Mouse (Mus musculus) hindbrain, postnatal 0 days (tissue): ENCODE results near the gene Phc3. TPM values are rescaled to one million over a fixed set of nuclear protein-coding genes. Genes with fewer than 3 reads are reported as not detected.

ENCODE experiments used
- ATAC-seq: fragments of 200-750 bp; cut with Nextera tagmentation; 2 replicates; pipeline ENCODE4 v1.8.0; 2017; ENCODE audit warnings: mild to moderate bottlenecking, moderate TSS enrichment, moderate library complexity
- DNase-seq: peaks from one replicate; pipeline ENCODE4 v3.0.0-alpha.2; 2015; ENCODE audit warnings: low spot score
- H3K27ac ChIP-seq: fragments of 300-500 bp; sonication (generic); 2 replicates; pipeline ENCODE4 v1.5.1; 2014; ENCODE audit warnings: mild to moderate bottlenecking
- H3K27me3 ChIP-seq: fragments of 300-500 bp; sonication (generic); 2 replicates; pipeline ENCODE4 v1.6.1; 2014; ENCODE audit warnings: low read length, mixed read lengths; ENCODE audit not compliant: insufficient read depth
- H3K36me3 ChIP-seq: fragments of 300-500 bp; sonication (generic); 2 replicates; pipeline ENCODE4 v1.6.1; 2014; ENCODE audit warnings: low read length, mixed read lengths; ENCODE audit not compliant: insufficient read depth
- H3K4me1 ChIP-seq: fragments of 300-500 bp; sonication (generic); 2 replicates; pipeline ENCODE4 v1.6.1; 2014; ENCODE audit warnings: antibody characterized with exemption, low read length, mixed read lengths; ENCODE audit not compliant: insufficient read depth
- H3K4me2 ChIP-seq: fragments of 300-500 bp; sonication (generic); 2 replicates; pipeline ENCODE4 v1.6.1; 2014; ENCODE audit warnings: low read depth, mild to moderate bottlenecking, low read length, moderate library complexity, mixed read lengths
- H3K4me3 ChIP-seq: fragments of 300-500 bp; sonication (generic); 2 replicates; pipeline ENCODE4 v1.5.1; 2014; ENCODE audit warnings: low read length
- H3K9ac ChIP-seq: fragments of 300-500 bp; sonication (generic); replicated peaks from 2 replicates; pipeline ENCODE4 v1.6.1; 2014; ENCODE audit warnings: mild to moderate bottlenecking, low read length, moderate library complexity, mixed read lengths
- H3K9me3 ChIP-seq: fragments of 300-500 bp; sonication (generic); 2 replicates; pipeline ENCODE4 v1.6.1; 2016; ENCODE audit warnings: low read length, mixed read lengths
- CTCF ChIP-seq: IDR thresholded peaks from 2 replicates; pipeline ENCODE4 v1.5.1; 2016; ENCODE audit warnings: antibody characterized with exemption, control low read depth, low read depth
- WGBS: fragments of 180-500 bp; shearing (Covaris S2); extraction: QIAGEN DNeasy Blood & Tissue Kit; methylation state at CpG from one replicate; pipeline ENCODE4 v1.1.7; 2014; 5-methylcytosine and 5-hydroxymethylcytosine counted together
- polyA plus RNA-seq: library from polyadenylated mRNA; unstranded; fragments of >200 nt; fragmentation: Nextera tagmentation; extraction: Ambion mirVana; gene quantifications from 2 replicates; pipeline ENCODE4 v1.2.1, GENCODE M21; 2015
- total RNA-seq: library from RNA; depleted of rRNA; stranded (reverse); fragments of >200 nt; gene quantifications from 2 replicates; pipeline ENCODE4 v1.2.3, GENCODE M21; 2014

Phc3 gene
- total and polyA plus RNA-seq, 2 experiments from 2014 or later = 7.4 to 27.4 TPM

DNA sequence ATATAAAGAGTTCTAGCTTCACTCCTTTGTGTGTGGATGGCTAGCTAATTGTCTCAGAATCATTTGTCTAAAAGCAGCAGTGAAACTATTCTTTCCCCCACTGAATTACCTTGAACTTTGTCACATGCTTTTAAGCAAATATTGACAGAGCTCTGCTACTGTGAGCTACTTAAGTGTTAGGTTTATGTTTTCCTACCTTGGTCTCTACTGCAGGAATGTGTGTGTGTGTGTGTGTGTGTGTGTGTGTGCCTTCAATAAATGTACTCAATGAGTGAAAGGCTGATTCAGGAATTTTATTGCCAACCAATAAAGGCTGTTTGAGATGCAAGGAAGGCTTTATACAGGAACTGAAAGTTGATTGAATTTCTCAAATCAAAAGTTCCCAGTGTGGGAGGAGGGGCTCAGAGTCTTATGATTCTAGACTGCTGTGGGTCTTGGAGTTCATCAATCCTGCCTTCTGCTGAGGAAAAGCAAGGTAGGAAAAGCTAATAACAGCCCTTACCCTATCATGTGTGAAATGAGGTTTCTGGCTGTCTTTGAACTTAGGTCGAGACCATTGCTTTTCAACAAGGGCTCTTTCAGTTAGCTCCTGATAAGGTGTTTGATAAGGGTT, 7.9 kb upstream of the Phc3 start:
- WGBS = 72% methylated on average over 1 of the region's 1 CpGs
- H3K4me2 ChIP-seq = no peak overlapping the region
- no peaks in the 10 kb centered on the region for H3K9me3 ChIP-seq
- no peak for TF ChIP-seq CTCF
- no peaks in the 10 kb centered on the region for H3K4me1 ChIP-seq
- no peaks in the 10 kb centered on the region for H3K27me3 ChIP-seq
- no peak overlapping the region for H3K4me3 ChIP-seq
- no peaks in the 10 kb centered on the region for H3K36me3 ChIP-seq
- ATAC-seq (no peak), DNase-seq (no peak)
- no peak overlapping the region for H3K27ac ChIP-seq
- no peak overlapping the region for H3K9ac ChIP-seq

DNA sequence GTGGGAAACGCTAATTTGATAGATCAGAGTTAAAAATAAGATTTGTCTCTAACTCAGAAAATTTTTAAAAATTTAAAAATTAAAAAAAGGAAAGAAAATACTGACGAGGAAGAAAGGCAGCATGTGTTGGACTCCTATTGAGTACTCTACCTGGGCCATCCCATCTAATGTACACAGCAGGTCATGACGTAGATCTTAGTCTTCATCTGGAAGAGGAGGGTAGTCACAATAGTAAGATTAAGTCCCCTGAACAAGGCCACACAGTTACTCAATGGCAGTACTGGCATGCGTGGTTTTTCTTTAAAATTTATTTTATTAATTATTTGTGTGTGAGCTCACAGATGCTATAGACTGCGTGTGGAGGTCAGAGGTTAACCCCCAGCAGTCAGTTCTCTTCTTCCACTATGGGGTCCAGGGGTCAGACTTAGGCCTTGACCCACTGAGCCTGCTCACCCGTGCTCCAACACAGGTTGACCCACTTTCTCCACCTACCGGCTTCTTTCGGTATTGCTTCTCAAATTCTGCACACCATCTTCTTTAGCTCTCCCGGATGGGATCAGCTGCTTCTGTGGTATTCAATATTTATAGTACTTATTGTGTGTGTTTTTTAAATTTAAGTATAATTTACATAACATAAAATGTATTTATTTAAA, 6.0 kb upstream of the Phc3 start:
- peak; percentile 69 for TF ChIP-seq CTCF
- 42% methylated on average over 9 of the region's 9 CpGs for WGBS
- Histone ChIP-seq H3K9ac (no peak overlapping the region), H3K4me3 (no peak overlapping the region), H3K4me2 (no peak overlapping the region), H3K36me3 (no peaks in the 10 kb centered on the region), H3K27me3 (no peaks in the 10 kb centered on the region), H3K9me3 (no peaks in the 10 kb centered on the region), H3K27ac (no peak overlapping the region), H3K4me1 (no peaks in the 10 kb centered on the region)
- DNase-seq = peak; percentile 67
- peak; percentile 61 for ATAC-seq

DNA sequence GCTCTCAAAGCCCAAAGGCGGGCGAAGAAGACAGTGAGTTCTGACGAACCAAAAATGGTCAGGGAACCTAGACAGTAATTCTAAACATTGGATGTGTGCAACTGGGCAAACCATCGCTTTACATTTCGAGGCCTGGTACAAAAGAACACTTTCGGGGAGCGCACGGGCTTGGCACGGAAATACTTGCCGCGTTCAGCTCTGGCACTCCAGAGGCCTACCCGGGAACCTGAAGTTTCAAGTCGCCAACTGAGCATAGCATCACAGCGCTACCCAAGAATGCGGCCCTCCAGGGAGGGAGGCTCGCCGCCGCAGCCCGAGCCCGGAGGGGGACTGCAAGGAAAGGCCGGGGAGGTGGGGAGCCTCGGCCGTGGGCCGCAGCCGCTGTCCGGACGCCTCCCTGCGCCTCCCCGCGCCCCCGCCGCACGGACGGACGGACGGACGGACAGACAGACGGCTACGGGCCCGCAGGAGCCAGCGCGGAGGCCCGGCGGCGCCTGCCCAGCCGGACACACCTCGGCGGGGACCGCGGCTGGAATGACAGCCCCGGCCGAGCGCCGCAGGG, 603 bp downstream of the Phc3 start:
- ATAC-seq (peak; percentile 64), DNase-seq (peak; percentile 66)
- peak overlapping the region; percentile 70 for H3K4me2 ChIP-seq
- TF ChIP-seq CTCF = no peak
- H3K9me3 ChIP-seq = no peaks in the 10 kb centered on the region
- H3K27me3 ChIP-seq = no peaks in the 10 kb centered on the region
- 0 out of 2 replicates have a peak, but pooled peaks cover 5% of the 10 kb centered on the region for H3K4me1 ChIP-seq
- H3K9ac ChIP-seq = peak overlapping the region; percentile 87
- under 1% methylated on average over 54 of the region's 54 CpGs for WGBS
- H3K36me3 ChIP-seq = peaks cover 17% of the 10 kb centered on the region
- H3K27ac ChIP-seq = peak overlapping the region; percentile 88
- peak overlapping the region; percentile 75 for H3K4me3 ChIP-seq

DNA sequence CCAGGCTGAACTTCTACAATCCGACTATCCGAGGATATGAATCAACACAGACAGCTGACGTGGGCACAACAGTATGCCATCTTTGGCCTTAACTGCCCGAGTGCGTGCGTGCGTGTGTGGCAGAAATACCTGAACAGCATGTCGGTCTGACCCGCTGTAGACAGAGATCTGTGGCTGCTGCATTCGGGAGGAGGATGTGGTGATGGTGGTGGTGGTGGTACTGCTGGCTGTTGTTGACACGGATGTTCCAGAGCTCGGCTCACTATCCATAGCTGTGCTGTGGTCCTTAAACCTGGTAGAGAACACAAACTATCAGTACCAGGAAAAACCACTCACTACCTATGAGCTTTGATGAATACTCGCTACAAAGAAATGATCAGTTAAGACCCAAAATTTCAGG, 3.6 kb downstream of the Phc3 start:
- Histone ChIP-seq H3K36me3 (peaks cover 36% of the 10 kb centered on the region), H3K27me3 (no peaks in the 10 kb centered on the region), H3K4me1 (0 out of 2 replicates have a peak, but pooled peaks cover 5% of the 10 kb centered on the region), H3K4me2 (no peak overlapping the region), H3K4me3 (no peak overlapping the region), H3K9me3 (no peaks in the 10 kb centered on the region), H3K9ac (no peak overlapping the region), H3K27ac (no peak overlapping the region)
- 95% methylated on average over 13 of the region's 13 CpGs for WGBS
- TF ChIP-seq CTCF = no peak
- no peak for DNase-seq
- ATAC-seq = no peak

DNA sequence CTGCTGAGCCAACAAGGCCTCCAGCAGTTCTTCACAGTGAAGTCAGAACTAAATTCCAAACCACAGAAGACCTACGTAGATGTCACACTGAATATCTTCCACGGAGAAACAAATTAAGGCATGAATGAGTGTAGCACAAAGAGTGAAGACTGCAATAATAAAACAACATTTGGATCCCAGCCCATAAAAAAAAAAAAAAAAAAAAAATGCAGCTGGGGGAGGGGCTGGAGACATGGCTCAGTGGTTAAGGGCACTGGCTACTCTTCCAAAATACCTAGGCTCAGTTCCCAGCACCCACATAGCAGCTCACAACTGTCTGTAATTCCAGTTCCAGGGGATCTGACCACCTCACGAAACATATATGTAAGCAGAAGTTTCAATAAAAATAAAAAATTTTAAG, 5.0 kb downstream of the Phc3 start:
- no peaks in the 10 kb centered on the region for H3K9me3 ChIP-seq
- no peak overlapping the region for H3K4me2 ChIP-seq
- 64% methylated on average over 3 of the region's 3 CpGs for WGBS
- H3K27me3 ChIP-seq = no peaks in the 10 kb centered on the region
- H3K4me3 ChIP-seq = no peak overlapping the region
- DNase-seq = no peak
- ATAC-seq = no peak
- H3K9ac ChIP-seq = no peak overlapping the region
- H3K4me1 ChIP-seq = 0 out of 2 replicates have a peak, but pooled peaks cover 5% of the 10 kb centered on the region
- TF ChIP-seq CTCF = no peak
- peaks cover 47% of the 10 kb centered on the region for H3K36me3 ChIP-seq
- no peak overlapping the region for H3K27ac ChIP-seq

DNA sequence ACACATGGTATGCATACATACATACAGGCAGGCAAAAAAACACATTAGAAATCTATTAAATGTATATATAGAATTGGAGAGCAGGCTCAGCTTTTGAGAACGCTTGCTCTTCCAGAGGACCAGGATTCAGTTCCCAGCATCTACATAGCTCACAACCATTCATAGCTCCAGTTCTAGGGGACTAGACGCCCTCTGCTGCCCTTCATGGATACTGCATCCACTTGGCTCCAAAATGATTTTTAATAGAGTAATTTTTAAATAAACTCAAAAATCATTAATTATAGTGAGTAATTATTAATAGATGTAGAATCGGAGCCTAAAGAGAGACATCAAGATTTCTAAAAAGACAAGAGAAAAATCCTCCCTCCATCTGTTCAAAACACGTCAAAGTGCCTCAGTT, 6.1 kb downstream of the Phc3 start:
- Histone ChIP-seq H3K27ac (no peak overlapping the region), H3K36me3 (peaks cover 57% of the 10 kb centered on the region)
- WGBS = 96% methylated on average over 4 of the region's 4 CpGs

More for the DNA sequence above, 6.1 kb downstream of the Phc3 start:
- DNase-seq (no peak), ATAC-seq (no peak)
- Histone ChIP-seq H3K4me1 (0 out of 2 replicates have a peak, but pooled peaks cover 2% of the 10 kb centered on the region), H3K9ac (no peak overlapping the region), H3K4me3 (no peak overlapping the region), H3K4me2 (no peak overlapping the region), H3K27me3 (no peaks in the 10 kb centered on the region), H3K9me3 (no peaks in the 10 kb centered on the region)
- TF ChIP-seq CTCF = peak; percentile 40; the same call in 1 of the 2 replicates
